Mouse (Mus musculus) brain, adult 2 months (tissue): ENCODE data around the gene Nmnat3.

Source experiments
- DNase-seq: peaks from one replicate; pipeline ENCODE4 v3.0.0; 2011; ENCODE audit warnings: low read depth, low spot score

Nmnat3 gene

DNA sequence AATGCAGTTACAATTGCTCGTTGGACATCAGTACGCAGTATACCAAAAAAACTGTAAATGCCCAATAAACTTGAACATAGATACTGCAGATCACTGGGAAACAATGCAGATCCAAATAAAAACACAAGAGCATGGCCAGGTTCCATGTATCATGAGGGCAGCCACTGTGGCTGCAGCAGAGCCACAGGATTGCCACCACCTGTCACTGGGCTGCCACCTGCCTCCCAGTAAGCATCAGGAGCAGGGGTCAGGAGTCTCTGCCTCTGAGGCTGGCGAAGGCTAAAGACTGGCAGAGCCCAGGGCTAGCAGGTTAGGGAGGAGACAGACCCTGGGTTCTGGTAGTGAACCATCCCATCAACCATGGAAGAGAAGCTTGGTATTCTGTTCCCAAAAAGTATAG is 67.7 kb downstream of the Nmnat3 start:
- DNase-seq = no peak

DNA sequence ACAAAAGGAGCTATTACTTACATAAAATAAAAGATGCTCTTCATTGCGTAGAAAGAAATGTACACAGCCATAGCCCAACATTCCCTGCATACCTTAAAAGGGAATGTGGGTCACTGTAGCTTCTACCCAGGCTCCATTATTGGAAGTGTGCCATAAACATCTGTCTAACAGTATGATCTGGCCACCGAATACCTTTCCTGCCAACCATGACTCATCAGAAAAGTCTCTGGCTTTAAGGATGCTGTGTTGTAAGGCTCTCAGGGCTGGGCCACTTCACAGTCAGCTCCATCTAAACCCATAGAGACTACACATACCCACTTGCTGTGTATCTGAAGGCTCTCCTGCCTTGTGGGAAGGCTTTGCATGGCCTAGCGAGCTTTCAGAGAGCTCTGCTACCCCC is 73.8 kb downstream of the Nmnat3 start:
- peak; percentile 16 for DNase-seq

- no peak for DNase-seq
Measured at GRCm38 (mm10) chr9:98366075-98366474, 78.8 kb downstream of the Nmnat3 start.

DNA sequence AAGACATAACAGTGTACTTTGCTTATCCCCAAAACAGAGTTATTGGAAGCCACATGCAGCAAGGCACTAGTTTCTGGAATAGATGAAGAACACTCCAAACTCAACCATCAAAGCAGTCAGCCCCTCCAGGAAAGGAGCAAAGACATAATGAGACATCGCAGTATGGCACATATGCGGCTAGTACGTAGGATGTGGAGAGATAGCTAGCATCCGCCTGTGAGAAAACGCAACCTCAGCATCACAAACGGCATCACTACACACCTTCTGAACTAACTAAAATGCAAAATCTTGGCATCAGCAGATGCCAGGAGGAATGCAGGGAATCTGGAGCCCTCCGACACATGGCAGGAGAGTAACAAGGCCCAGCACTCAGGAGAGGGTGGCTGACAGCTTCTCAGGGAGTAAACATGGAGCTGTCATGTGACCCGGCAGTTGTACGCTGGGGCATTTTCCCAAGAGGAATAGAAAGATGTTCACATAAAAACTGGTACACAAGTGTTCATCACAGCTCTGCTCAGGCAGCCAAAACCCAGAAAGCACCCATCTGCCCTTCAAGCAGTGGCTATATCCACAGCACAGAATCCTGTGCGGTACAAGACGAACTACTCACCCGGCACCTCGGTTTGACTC is 80.2 kb downstream of the Nmnat3 start:
- peak; percentile 57 for DNase-seq

DNA sequence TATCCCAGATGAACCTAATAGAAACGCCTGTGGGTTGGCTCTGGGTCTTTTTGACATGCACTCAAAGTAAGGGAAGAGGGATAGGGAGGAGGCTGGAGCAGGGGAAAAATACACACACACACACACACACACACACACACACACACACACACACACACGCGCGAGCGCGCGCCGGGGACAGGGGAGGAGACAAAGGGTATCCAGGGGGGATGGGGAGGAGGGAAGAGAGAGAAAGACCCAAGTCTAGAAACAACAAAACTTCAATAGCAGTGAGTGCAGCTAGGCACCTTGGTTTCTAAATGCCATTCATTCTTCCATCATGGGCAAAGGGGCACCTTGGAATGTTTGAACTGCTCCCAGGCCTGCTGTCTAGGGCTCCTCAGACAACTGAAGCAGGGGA is 82.5 kb downstream of the Nmnat3 start:
- no peak for DNase-seq

GRCm38 (mm10) chr9:98373358-98373757 is 86.1 kb downstream of the Nmnat3 start:
- DNase-seq = no peak

GRCm38 (mm10) chr9:98374897-98375296 is 87.7 kb downstream of the Nmnat3 start:
- peak; percentile 61 for DNase-seq

- peak; percentile 27 for DNase-seq
Measured at GRCm38 (mm10) chr9:98375329-98376170, 88.3 kb downstream of the Nmnat3 start.

DNA sequence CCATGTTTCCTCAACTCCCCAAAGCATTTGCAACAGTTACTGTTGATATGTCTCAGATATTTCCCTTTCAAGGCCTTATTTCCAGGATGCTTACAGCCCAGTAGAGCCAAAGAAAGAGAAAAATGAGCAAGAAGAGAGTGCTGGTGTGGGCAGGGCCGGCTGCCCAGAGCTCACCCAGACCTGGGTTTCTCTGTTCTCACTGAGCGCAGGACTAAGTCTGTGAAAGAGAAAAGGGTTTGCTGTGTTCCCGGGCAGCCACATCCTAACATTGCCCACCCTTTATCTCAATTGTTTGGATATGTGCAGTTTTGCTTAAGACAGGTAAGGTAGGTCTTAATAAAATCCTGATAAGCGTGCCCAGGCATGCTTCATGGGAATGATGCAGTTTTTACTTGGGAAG is 92.5 kb downstream of the Nmnat3 start:
- DNase-seq = no peak

DNA sequence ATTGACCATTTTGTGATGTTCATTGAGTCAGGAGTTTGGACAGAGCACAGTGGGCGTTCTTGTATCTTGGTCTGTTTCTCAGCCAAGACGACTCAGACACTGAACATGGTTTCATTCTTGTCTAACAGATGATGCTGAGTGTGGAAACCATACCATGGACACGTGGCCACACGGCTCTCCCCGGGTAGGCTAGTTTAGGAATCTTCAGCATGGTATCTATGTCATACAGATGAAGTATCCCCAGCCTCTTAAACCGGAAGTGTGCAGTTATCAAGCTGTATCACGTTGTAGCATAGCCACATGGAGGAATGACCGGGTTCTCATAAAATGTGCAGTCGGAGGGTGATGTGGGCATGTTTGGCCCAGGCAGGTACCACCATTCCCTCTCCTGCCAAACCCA is 93.4 kb downstream of the Nmnat3 start:
- no peak for DNase-seq

DNA sequence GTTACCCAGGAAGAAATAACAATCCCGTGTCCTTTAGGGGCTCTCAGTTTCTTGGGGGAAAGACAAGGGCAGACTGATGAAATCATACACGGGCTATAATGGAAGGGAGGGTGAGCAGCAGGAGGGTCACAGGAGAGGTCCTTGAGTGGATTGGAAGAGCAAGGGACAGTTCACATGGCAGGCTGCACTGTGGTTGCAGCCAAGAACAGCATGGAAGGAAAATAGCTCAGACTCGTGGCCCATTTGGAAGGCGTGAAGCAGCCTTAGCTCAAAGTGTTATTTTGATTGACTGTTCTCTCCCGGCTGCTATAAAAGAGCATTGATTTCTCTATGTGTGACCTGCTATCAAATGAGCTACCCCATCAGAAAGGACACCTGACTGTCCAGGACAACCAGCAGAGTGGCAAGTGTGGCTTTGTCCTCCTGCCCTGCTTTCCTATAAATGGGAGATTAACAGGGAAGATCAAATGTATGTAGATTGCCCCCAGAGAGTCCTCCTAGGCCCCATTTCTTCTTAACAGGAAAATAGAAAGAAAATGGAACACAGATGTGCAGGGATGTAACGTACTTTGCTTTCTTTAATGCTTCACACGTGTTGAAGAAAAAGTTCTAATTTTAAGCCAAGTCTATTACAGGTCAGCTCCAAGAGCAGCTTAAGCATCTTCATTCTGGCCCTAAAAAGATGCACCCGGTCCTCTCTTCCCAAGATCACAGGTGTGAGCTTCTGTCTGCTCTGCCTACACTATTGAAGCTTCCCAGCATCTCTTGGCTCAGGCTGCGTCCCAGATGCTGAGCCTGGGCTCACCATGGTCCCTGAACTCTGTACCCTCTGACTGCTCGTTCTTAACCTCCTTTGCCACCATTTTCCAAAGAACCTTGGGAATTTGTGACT is 100.8 kb downstream of the Nmnat3 start:
- peak; percentile 52 for DNase-seq

DNA sequence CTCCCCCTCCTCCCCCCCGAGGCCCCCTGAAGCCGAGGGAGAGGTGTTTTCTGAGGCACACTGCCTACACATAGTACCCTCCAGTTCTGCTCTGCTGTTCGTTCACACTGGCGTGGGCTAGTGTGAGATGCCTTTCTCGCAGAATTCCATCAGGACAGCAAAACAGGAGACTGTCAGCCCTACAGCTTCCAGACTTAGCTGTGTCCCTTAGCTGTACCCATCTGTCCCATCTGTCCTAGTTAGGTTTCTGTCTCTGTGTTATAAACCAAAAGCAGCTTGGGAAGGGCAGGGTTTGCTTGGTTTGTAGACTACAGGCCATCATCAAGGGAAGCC is 101.4 kb downstream of the Nmnat3 start:
- peak; percentile 90 for DNase-seq

DNA sequence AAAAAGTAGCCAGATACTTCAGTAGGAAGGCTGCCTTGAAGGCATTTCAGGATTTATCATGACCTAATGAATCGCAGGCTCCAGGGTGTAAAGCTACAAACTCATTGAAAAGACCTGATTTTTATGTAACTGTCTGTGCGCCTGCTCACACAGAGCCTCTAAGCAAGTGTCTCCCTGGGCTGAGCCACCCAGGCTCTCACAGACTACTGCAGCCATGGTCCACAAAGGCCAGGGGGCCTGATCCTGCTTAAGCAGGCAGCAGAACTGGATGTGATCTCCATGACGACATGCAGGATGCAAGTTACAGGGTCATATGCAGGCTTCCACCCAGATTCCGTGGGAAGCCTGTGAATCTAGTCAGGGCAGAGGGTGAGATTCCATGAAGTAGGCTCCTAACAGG is 106.3 kb downstream of the Nmnat3 start:
- DNase-seq = no peak

DNA sequence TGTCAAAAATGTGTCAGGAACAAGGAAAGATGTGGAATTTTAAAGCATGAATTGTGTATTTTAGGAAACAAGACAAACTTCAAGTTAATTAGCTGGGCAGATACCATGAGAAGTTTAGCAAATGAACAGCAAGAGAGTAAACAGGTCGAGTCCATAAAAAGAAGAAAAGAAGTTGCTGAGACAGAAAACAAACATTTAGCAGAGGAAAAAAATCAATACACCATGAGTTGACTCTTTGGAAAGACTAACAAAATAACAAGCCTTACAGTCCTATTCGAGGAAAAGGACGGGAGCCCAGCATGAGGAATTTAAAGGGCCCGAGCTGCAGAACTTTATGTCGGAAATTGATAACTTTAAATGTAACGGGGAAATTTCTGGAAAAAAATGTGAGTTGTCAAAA is 110.0 kb downstream of the Nmnat3 start:
- DNase-seq = no peak

GRCm38 (mm10) chr9:98397866-98398265 is 110.6 kb downstream of the Nmnat3 start:
- DNase-seq = no peak

- DNase-seq = peak; percentile 90
Measured at GRCm38 (mm10) chr9:98400185-98400894, 113.1 kb downstream of the Nmnat3 start.

GRCm38 (mm10) chr9:98401611-98402010 is 114.4 kb downstream of the Nmnat3 start:
- peak; percentile 28 for DNase-seq

DNA sequence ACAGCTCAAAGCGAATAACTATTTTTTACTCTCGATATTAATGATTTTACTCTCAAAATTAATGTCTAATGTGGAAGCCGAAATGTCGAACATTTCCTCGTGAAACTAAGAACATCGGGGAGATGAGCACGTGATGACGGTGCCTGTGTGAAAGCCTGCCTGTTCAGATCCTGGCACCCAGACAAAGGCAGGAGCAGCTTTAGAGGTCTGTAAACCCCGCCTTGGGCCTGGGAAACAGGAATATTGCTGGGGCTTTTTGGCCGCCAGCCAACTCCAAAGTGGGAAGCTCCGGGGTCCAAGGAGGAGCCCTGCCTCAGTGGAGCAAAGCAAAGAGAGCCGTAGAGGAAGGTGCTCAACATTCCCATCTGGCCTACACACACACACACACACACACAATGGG is 120.5 kb downstream of the Nmnat3 start:
- DNase-seq = no peak

DNA sequence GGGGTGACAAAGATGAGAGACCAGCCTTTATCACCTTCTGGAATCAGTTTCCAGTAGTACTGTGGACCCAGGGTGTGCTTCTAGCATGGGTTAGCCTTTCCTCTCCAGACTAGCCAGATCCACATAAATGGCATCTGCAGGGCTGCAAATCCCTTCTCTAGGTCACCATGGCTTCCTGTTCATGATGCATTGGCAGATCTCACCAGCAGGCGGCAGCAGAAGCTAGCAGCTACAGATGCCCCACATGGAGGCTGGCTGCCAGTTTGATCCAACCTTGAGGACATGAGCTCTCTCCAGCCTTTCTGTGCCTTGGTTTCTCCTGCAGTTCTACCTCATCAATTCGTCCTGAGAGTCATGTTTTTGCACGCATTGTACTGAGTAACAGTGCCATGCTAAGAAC is 121.9 kb downstream of the Nmnat3 start:
- peak; percentile 82 for DNase-seq

DNA sequence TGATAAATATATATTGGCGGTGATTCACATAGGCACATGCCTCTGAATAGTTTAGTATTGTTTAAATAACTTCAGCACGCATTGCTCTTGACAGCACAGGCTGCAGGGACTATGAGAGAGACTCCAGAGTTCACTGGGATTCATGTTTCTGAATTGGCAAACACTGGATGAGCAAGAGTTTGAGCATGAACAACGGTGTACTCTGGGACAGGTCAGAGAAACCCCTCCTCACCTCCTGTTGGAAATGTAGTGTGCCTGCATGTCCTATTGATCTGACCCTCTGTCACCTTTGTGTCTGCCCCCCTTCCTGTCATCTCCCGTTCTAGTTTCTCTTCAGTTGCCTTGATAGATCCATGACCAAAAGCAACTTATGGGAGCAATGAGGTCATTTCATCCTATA is 128.2 kb downstream of the Nmnat3 start:
- DNase-seq = no peak

GRCm38 (mm10) chr9:98417919-98418318 is 130.7 kb downstream of the Nmnat3 start:
- peak; percentile 35 for DNase-seq

GRCm38 (mm10) chr9:98418346-98418745 is 131.1 kb downstream of the Nmnat3 start:
- DNase-seq = no peak
